Mouse (Mus musculus) lung, postnatal 0 days (tissue): ENCODE measurements around the gene Ngp. TPM values are rescaled to one million over a fixed set of nuclear protein-coding genes. Genes with fewer than 3 reads are reported as not detected.

Source experiments
- ATAC-seq: fragments of 200-750 bp; cut with Nextera tagmentation; 2 replicates; pipeline ENCODE4 v1.8.0; 2017; ENCODE audit warnings: moderate library complexity
- DNase-seq: peaks from one replicate; pipeline ENCODE4 v3.0.0-alpha.2; 2016; ENCODE audit warnings: low spot score
- H3K27ac ChIP-seq: fragments of 300-500 bp; sonication (generic); 2 replicates; pipeline ENCODE4 v1.5.1; 2014; ENCODE audit warnings: antibody characterized with exemption, mild to moderate bottlenecking, low read length, mixed read lengths
- H3K27me3 ChIP-seq: fragments of 300-500 bp; sonication (generic); replicated peaks from 2 replicates; pipeline ENCODE4 v1.6.1; 2014; ENCODE audit warnings: low read length, mixed read lengths; ENCODE audit not compliant: insufficient read depth
- H3K36me3 ChIP-seq: fragments of 300-500 bp; sonication (generic); 2 replicates; pipeline ENCODE4 v1.6.1; 2014; ENCODE audit warnings: low read length, mixed read lengths; ENCODE audit not compliant: insufficient read depth
- H3K4me1 ChIP-seq: fragments of 300-500 bp; sonication (generic); 2 replicates; pipeline ENCODE4 v1.6.1; 2014; ENCODE audit warnings: antibody characterized with exemption, low read depth, low read length, mixed read lengths; ENCODE audit not compliant: insufficient read depth
- H3K4me2 ChIP-seq: fragments of 300-500 bp; sonication (generic); replicated peaks from 2 replicates; pipeline ENCODE4 v1.6.1; 2014; ENCODE audit warnings: low read depth, mild to moderate bottlenecking, low read length, moderate library complexity, mixed read lengths
- H3K4me3 ChIP-seq: fragments of 300-500 bp; sonication (generic); 2 replicates; pipeline ENCODE4 v1.5.1; 2014; ENCODE audit warnings: low read depth, low read length
- H3K9ac ChIP-seq: fragments of 300-500 bp; sonication (generic); replicated peaks from 2 replicates; pipeline ENCODE4 v1.6.1; 2014; ENCODE audit warnings: low read depth, mild to moderate bottlenecking
- H3K9me3 ChIP-seq: fragments of 300-500 bp; sonication (generic); 2 replicates; pipeline ENCODE4 v1.6.1; 2016; ENCODE audit warnings: low read length, mixed read lengths
- CTCF ChIP-seq: IDR thresholded peaks from 2 replicates; pipeline ENCODE4 v1.5.1; 2016; ENCODE audit warnings: antibody characterized with exemption, mild to moderate bottlenecking
- EP300 ChIP-seq: IDR thresholded peaks from 2 replicates; pipeline ENCODE4 v1.6.1; 2016; ENCODE audit warnings: antibody characterized with exemption, mild to moderate bottlenecking, control low read depth
- WGBS: fragments of 180-500 bp; shearing (Covaris S2); extraction: QIAGEN DNeasy Blood & Tissue Kit; methylation state at CpG from one replicate; pipeline ENCODE4 v1.1.7; 2014; 5-methylcytosine and 5-hydroxymethylcytosine counted together
- polyA plus RNA-seq: library from polyadenylated mRNA; unstranded; fragments of >200 nt; fragmentation: Nextera tagmentation; extraction: Ambion mirVana; gene quantifications from 2 replicates; pipeline ENCODE4 v1.2.1, GENCODE M21; 2015

The Ngp gene
- polyA plus RNA-seq, 1 experiment from 2014 or later = 24.6 TPM

- 32% methylated on average over 2 of the region's 2 CpGs for WGBS
- TF ChIP-seq CTCF (no peak), EP300 (no peak)
- no peak overlapping the region; the same call in none of the 2 replicates for H3K27ac ChIP-seq
- H3K4me1 ChIP-seq = no peaks in the 10 kb centered on the region
- H3K4me3 ChIP-seq = no peak overlapping the region
- H3K9me3 ChIP-seq = no peaks in the 10 kb centered on the region
- DNase-seq (peak; percentile 30), ATAC-seq (peak; percentile 17; the same call in 1 of the 2 replicates)
- no peak overlapping the region for H3K9ac ChIP-seq
- H3K36me3 ChIP-seq = no peaks in the 10 kb centered on the region
- H3K27me3 ChIP-seq = no peaks in the 10 kb centered on the region
- H3K4me2 ChIP-seq = no peak overlapping the region
Observed at GRCm38 (mm10) chr9:110459145-110459727, 39.7 kb downstream of the Ngp start.

GRCm38 (mm10) chr9:110460884-110461815, 41.6 kb downstream of the Ngp start:
- no peak overlapping the region for H3K4me2 ChIP-seq
- no peak for DNase-seq
- no peak overlapping the region for H3K4me3 ChIP-seq
- no peaks in the 10 kb centered on the region for H3K36me3 ChIP-seq
- no peak overlapping the region for H3K27ac ChIP-seq
- WGBS = 75% methylated on average over 18 of the region's 18 CpGs
- no peaks in the 10 kb centered on the region for H3K4me1 ChIP-seq
- no peaks in the 10 kb centered on the region for H3K27me3 ChIP-seq
- H3K9ac ChIP-seq = no peak overlapping the region
- no peaks in the 10 kb centered on the region for H3K9me3 ChIP-seq
- TF ChIP-seq CTCF (no peak), EP300 (no peak)
- ATAC-seq = no peak

- no peak for TF ChIP-seq EP300
- TF ChIP-seq CTCF = no peak
- H3K4me3 ChIP-seq = no peak overlapping the region
- no peaks in the 10 kb centered on the region for H3K27me3 ChIP-seq
- no peak overlapping the region for H3K9ac ChIP-seq
- ATAC-seq = no peak
- DNase-seq = no peak
- H3K27ac ChIP-seq = no peak overlapping the region
- 61% methylated on average over 7 of the region's 7 CpGs for WGBS
- no peaks in the 10 kb centered on the region for H3K9me3 ChIP-seq
- H3K36me3 ChIP-seq = no peaks in the 10 kb centered on the region
- no peaks in the 10 kb centered on the region for H3K4me1 ChIP-seq
- H3K4me2 ChIP-seq = no peak overlapping the region
Observed at GRCm38 (mm10) chr9:110462321-110462720, 42.8 kb downstream of the Ngp start.

GRCm38 (mm10) chr9:110463983-110464591, 44.5 kb downstream of the Ngp start:
- H3K9me3 ChIP-seq = no peaks in the 10 kb centered on the region
- ATAC-seq = no peak
- TF ChIP-seq EP300 (no peak), CTCF (no peak)
- H3K27ac ChIP-seq = no peak overlapping the region
- H3K36me3 ChIP-seq = no peaks in the 10 kb centered on the region
- no peaks in the 10 kb centered on the region for H3K4me1 ChIP-seq
- H3K9ac ChIP-seq = no peak overlapping the region
- no peak for DNase-seq
- no peak overlapping the region for H3K4me2 ChIP-seq
- no peak overlapping the region for H3K4me3 ChIP-seq
- WGBS = 90% methylated on average over 6 of the region's 6 CpGs
- H3K27me3 ChIP-seq = no peaks in the 10 kb centered on the region

GRCm38 (mm10) chr9:110465336-110465735, 45.8 kb downstream of the Ngp start:
- no peaks in the 10 kb centered on the region for H3K4me1 ChIP-seq
- H3K9ac ChIP-seq = no peak overlapping the region
- DNase-seq = no peak
- H3K4me3 ChIP-seq = no peak overlapping the region
- 96% methylated on average over 6 of the region's 6 CpGs for WGBS
- no peaks in the 10 kb centered on the region for H3K36me3 ChIP-seq
- ATAC-seq = no peak
- no peaks in the 10 kb centered on the region for H3K27me3 ChIP-seq
- no peak overlapping the region for H3K4me2 ChIP-seq
- TF ChIP-seq CTCF (no peak), EP300 (no peak)
- no peak overlapping the region for H3K27ac ChIP-seq
- no peaks in the 10 kb centered on the region for H3K9me3 ChIP-seq

- Histone ChIP-seq H3K27me3 (no peaks in the 10 kb centered on the region), H3K27ac (no peak overlapping the region), H3K9me3 (no peaks in the 10 kb centered on the region), H3K9ac (no peak overlapping the region), H3K36me3 (no peaks in the 10 kb centered on the region), H3K4me2 (no peak overlapping the region), H3K4me1 (no peaks in the 10 kb centered on the region), H3K4me3 (no peak overlapping the region)
- no peak for ATAC-seq
- TF ChIP-seq EP300 (no peak), CTCF (peak; percentile 63)
- WGBS = 81% methylated on average over 3 of the region's 3 CpGs
- no peak for DNase-seq
Observed at GRCm38 (mm10) chr9:110466179-110466578, 46.6 kb downstream of the Ngp start.

Other genes with a start within 250 kb of the Ngp start
- 1.9 and 2.1 TPM in 2 replicates for gene Cspg5, start 176.0 kb upstream of the Ngp start, polyA plus RNA-seq
- gene Elp6, start 114.6 kb upstream of the Ngp start, polyA plus RNA-seq = 6.9 and 7.8 TPM in 2 replicates
- gene Scap, start 86.5 kb upstream of the Ngp start, polyA plus RNA-seq = 18.1 and 21.3 TPM in 2 replicates
- 8.8 and 11.2 TPM in 2 replicates for gene Ptpn23, start 11.5 kb upstream of the Ngp start, polyA plus RNA-seq
- gene Klhl18, start 56.9 kb downstream of the Ngp start, polyA plus RNA-seq = 4.1 and 4.5 TPM in 2 replicates
- 3.4 TPM in 2 replicates for gene Kif9, start 57.2 kb downstream of the Ngp start, polyA plus RNA-seq
- gene Setd2, start 112.8 kb downstream of the Ngp start, polyA plus RNA-seq = 22.0 and 24.0 TPM in 2 replicates
- 45.2 and 46.6 TPM in 2 replicates for gene Nradd, start 204.7 kb downstream of the Ngp start, polyA plus RNA-seq
- 6.2 and 6.6 TPM in 2 replicates for gene Nbeal2, start 234.4 kb downstream of the Ngp start, polyA plus RNA-seq
- gene Ccdc12, start 236.8 kb downstream of the Ngp start, polyA plus RNA-seq = 180 and 200 TPM in 2 replicates